ENCODE assay signal across 21 mouse cellular contexts in genomic region chr8:111613181-111613580, GRCm38 (mm10). TPM values are rescaled to one million over a fixed set of nuclear protein-coding genes. Genes with fewer than 3 reads are reported as not detected.
DNase-seq lines count a peak whose midpoint lies in the region; ATAC-seq and TF ChIP-seq lines count a peak whose summit lies in the region.
"Had no signal": no experiment of that assay in that cellular context is flagged by ENCODE, and none has a peak within 500 bp of the region (broad histone marks: within the 10 kb centered on the region; RNA-seq: fewer than 3 reads in every experiment).

No protein-coding gene starts in this region.

- H3K4me1 ChIP-seq in lung, postnatal 0 days (ENCODE audit: insufficient read depth, low read depth, low read length) = peaks cover 13% of the 10 kb centered on the region; the same call in 1 of the 2 replicates
- peaks cover 12% of the 10 kb centered on the region for H3K4me1 ChIP-seq in lung, adult 2 months (ENCODE audit: control insufficient read depth, insufficient read depth, low read length)
- H3K4me1 ChIP-seq in ES-E14 (ENCODE audit: control insufficient read depth in 2 of 2, insufficient read depth in 2 of 2, low read length in 2 of 2, poor library complexity in 1 of 2) = peaks cover 8 to 36% of the 10 kb centered on the region in 2 experiments; a peak in 3 of 4 replicates
- peaks cover 3% of the 10 kb centered on the region; the same call in 1 of the 2 replicates for H3K4me1 ChIP-seq in intestine, embryonic 16.5 days (ENCODE audit: control insufficient read depth, insufficient read depth, low read length)
- H3K4me1 ChIP-seq in cerebellum, adult 2 months (ENCODE audit: control insufficient read depth, insufficient read depth, low read length) = no peaks in the 10 kb centered on the region

- DNase-seq in lung, postnatal 0 days (ENCODE audit: low spot score) = peak; percentile 34
- no peak for DNase-seq in lung, adult 2 months
- DNase-seq in ES-E14 (ENCODE audit: low read depth, low spot score) = peak; percentile 75
- no peak for DNase-seq in layer of hippocampus, postnatal 36 days
- DNase-seq in urinary bladder, adult 2 months (ENCODE audit: low spot score) = no peak
- DNase-seq in cerebellum, adult 2 months = no peak
- DNase-seq: adrenal gland, postnatal 14 days; cerebellum, adult 8-10 months; gastrocnemius, postnatal 25 days; heart, postnatal 10 days; kidney, adult 11 months; lung, postnatal 10 days had no signal

- WGBS in lung, postnatal 0 days = 67% methylated on average over 5 of the region's 5 CpGs
- WGBS in lung, adult 2 months = 55% methylated on average over 5 of the region's 5 CpGs
- 62% methylated on average over 5 of the region's 5 CpGs for WGBS in intestine, embryonic 16.5 days
- 87% methylated on average over 5 of the region's 5 CpGs for WGBS in cerebellum, adult 2 months

- H3K9ac ChIP-seq in lung, postnatal 0 days (replicated peaks; ENCODE audit: low read depth) = no peak overlapping the region
- H3K9ac ChIP-seq in ES-E14 (ENCODE audit: insufficient read depth, low read depth, low read length, poor library complexity, severe bottlenecking) = no peak overlapping the region
- H3K9ac ChIP-seq in intestine, embryonic 16.5 days (ENCODE audit: low read depth, low read length) = no peak overlapping the region
- H3K9ac ChIP-seq: neural tube, embryonic 15.5 days had no signal

- no peak overlapping the region for H3K4me2 ChIP-seq in lung, postnatal 0 days (replicated peaks; ENCODE audit: low read depth, low read length)
- no peak overlapping the region for H3K4me2 ChIP-seq in intestine, embryonic 16.5 days (ENCODE audit: low read depth, low read length)
- H3K4me2 ChIP-seq: neural tube, embryonic 15.5 days had no signal

- peak; percentile 30; the same call in 1 of the 2 replicates for TF ChIP-seq EP300 in lung, postnatal 0 days (IDR thresholded peaks at IDR 0.05)

- no peak overlapping the region for H3K27ac ChIP-seq in lung, postnatal 0 days (ENCODE audit: low read length)
- H3K27ac ChIP-seq in ES-E14 (ENCODE audit: insufficient read depth, low read depth, low read length, poor library complexity, severe bottlenecking) = peak overlapping the region; percentile 24; the same call in 1 of the 2 replicates
- H3K27ac ChIP-seq in intestine, embryonic 16.5 days (ENCODE audit: low read length) = no peak overlapping the region
- no peak overlapping the region for H3K27ac ChIP-seq in cerebellum, adult 2 months (ENCODE audit: insufficient read depth, low read length)
- H3K27ac ChIP-seq: heart, embryonic 10.5 days; hindbrain, embryonic 10.5 days; midbrain, embryonic 10.5 days; neural tube, embryonic 15.5 days had no signal

- in situ Hi-C loops in ES-E14 (cut with MboI; ENCODE audit: low sequenced_read_pairs in 2 of 2, unreplicated experiment in 2 of 2) = no loop called here

- H3K27me3 ChIP-seq in lung, postnatal 0 days (replicated peaks; ENCODE audit: insufficient read depth, low read length) = no peaks in the 10 kb centered on the region
- H3K27me3 ChIP-seq in intestine, embryonic 16.5 days (replicated peaks; ENCODE audit: control insufficient read depth, insufficient read depth, low read length) = no peaks in the 10 kb centered on the region
- no peaks in the 10 kb centered on the region for H3K27me3 ChIP-seq in cerebellum, adult 2 months (ENCODE audit: control insufficient read depth, insufficient read depth, low read length)
- H3K27me3 ChIP-seq: neural tube, embryonic 15.5 days; Patski had no signal

- no peak overlapping the region for H3K4me3 ChIP-seq in lung, postnatal 0 days (ENCODE audit: low read depth, low read length)
- H3K4me3 ChIP-seq in lung, adult 2 months (replicated peaks; ENCODE audit: extremely low read depth, low read depth, low read length) = no peak overlapping the region
- H3K4me3 ChIP-seq in ES-E14 (ENCODE audit: insufficient read depth in 1 of 2, low read depth in 1 of 2, low read length in 2 of 2, poor library complexity in 1 of 2, severe bottlenecking in 1 of 2) = no peak overlapping the region
- H3K4me3 ChIP-seq in intestine, embryonic 16.5 days (ENCODE audit: low read length) = no peak overlapping the region
- H3K4me3 ChIP-seq in cerebellum, adult 2 months (replicated peaks; ENCODE audit: insufficient read depth, low read depth, low read length) = no peak overlapping the region
- H3K4me3 ChIP-seq: heart, embryonic 10.5 days; hindbrain, embryonic 10.5 days; midbrain, embryonic 10.5 days; neural tube, embryonic 15.5 days had no signal

- H3K36me3 ChIP-seq in lung, postnatal 0 days (ENCODE audit: insufficient read depth, low read length) = no peaks in the 10 kb centered on the region
- H3K36me3 ChIP-seq in ES-E14 (ENCODE audit: control insufficient read depth, insufficient read depth, low read length, poor library complexity, severe bottlenecking) = 0 out of 2 replicates have a peak, but pooled peaks cover 2% of the 10 kb centered on the region
- H3K36me3 ChIP-seq in intestine, embryonic 16.5 days (ENCODE audit: control insufficient read depth, insufficient read depth, low read length) = no peaks in the 10 kb centered on the region

- H3K9me3 ChIP-seq in lung, postnatal 0 days (ENCODE audit: low read length) = no peaks in the 10 kb centered on the region
- H3K9me3 ChIP-seq in ES-E14 (ENCODE audit: control insufficient read depth, insufficient read depth, low read depth, low read length) = no peaks in the 10 kb centered on the region
- no peaks in the 10 kb centered on the region for H3K9me3 ChIP-seq in intestine, embryonic 16.5 days (ENCODE audit: control insufficient read depth, low read length)
- H3K9me3 ChIP-seq: G1E; heart, embryonic 10.5 days; hindbrain, embryonic 10.5 days; midbrain, embryonic 10.5 days; neural tube, embryonic 15.5 days had no signal

- 0 out of 2 replicates have a peak, but pooled peaks have one; percentile 36 for ATAC-seq in lung, postnatal 0 days
- peak; percentile 53; the same call in 1 of the 2 replicates for ATAC-seq in intestine, embryonic 16.5 days
- ATAC-seq: forebrain, embryonic 14.5 days; hindbrain, embryonic 16.5 days; Patski had no signal

- no peak for TF ChIP-seq CTCF in lung, postnatal 0 days (IDR thresholded peaks at IDR 0.05)
- no peak for TF ChIP-seq CTCF in lung, adult 2 months (IDR thresholded peaks at IDR 0.05; ENCODE audit: insufficient read depth, low read length)
- no peak for TF ChIP-seq CTCF in cerebellum, adult 2 months (IDR thresholded peaks at IDR 0.05; ENCODE audit: borderline replicate concordance, insufficient read depth, low read depth, low read length)

- no peak for TF ChIP-seq POLR2A in lung, adult 2 months (IDR thresholded peaks at IDR 0.05; ENCODE audit: borderline replicate concordance, extremely low read depth, low read depth, low read length)
- TF ChIP-seq POLR2A in cerebellum, adult 2 months (IDR thresholded peaks at IDR 0.05; ENCODE audit: borderline replicate concordance, insufficient read depth, low read length) = no peak

TF ChIP-seq in ES-E14, 5 proteins besides CTCF, POLR2A, EP300 and RAD21:
- TF ChIP-seq ZNF384 (IDR thresholded peaks at IDR 0.05; ENCODE audit: low read depth, low read length) (no peak), CHD2 (IDR thresholded peaks at IDR 0.05; ENCODE audit: low read depth, low read length) (no peak; the same call in 1 of the 2 replicates), ZC3H11A (IDR thresholded peaks at IDR 0.05; ENCODE audit: borderline replicate concordance, low read depth, low read length) (no peak), MAFK (IDR thresholded peaks at IDR 0.05; ENCODE audit: insufficient read depth, low read depth, low read length) (no peak), HCFC1 (IDR thresholded peaks at IDR 0.05; ENCODE audit: borderline replicate concordance, insufficient read depth, low read length) (no peak)
TF ChIP-seq in ES-E14: peak in this region for 0.

RNA-seq across cellular contexts. Expression of gene Ldhd, which starts 17.0 kb away (rescaled TPM):
- polyA plus RNA-seq in lung, postnatal 0 days (2015; fragmentation: Nextera tagmentation; extraction: Ambion mirVana) = 1.6 and 1.7 TPM in 2 replicates
- 8.8 and 9.4 TPM in 2 replicates for polyA plus RNA-seq in lung, adult 2 months (2012; rRNA removed)
- total RNA-seq in ES-E14 (2012; rRNA removed) = 0.49 and 1.5 TPM in 2 replicates
- 2.7 and 3.5 TPM in 2 replicates for polyA plus RNA-seq in intestine, embryonic 16.5 days (2015; fragmentation: Nextera tagmentation; extraction: Ambion mirVana)
- 1 to 10 TPM; 6.8 TPM for total RNA-seq in layer of hippocampus, postnatal 36 days (2021)
- polyA plus RNA-seq in urinary bladder, adult 2 months (2012; rRNA removed) = 15.3 and 20.2 TPM in 2 replicates
- 22.9 and 24.4 TPM in 2 replicates for polyA plus RNA-seq in cerebellum, adult 2 months (2012; rRNA removed)
- polyA plus RNA-seq: G1E had no signal

RNA-seq across cellular contexts. Expression of gene Zfp1, which starts 30.0 kb away (rescaled TPM):
- 11.1 and 11.5 TPM in 2 replicates for polyA plus RNA-seq in lung, postnatal 0 days (2015; fragmentation: Nextera tagmentation; extraction: Ambion mirVana)
- 3.6 and 4.8 TPM in 2 replicates for polyA plus RNA-seq in lung, adult 2 months (2012; rRNA removed)
- total RNA-seq in ES-E14 (2012; rRNA removed) = 18.0 and 18.7 TPM in 2 replicates
- 12.6 and 16.0 TPM in 2 replicates for polyA plus RNA-seq in intestine, embryonic 16.5 days (2015; fragmentation: Nextera tagmentation; extraction: Ambion mirVana)
- total RNA-seq in layer of hippocampus, postnatal 36 days (2021) = 10 to 100 TPM; 19.7 to 21.8 TPM
- 14.5 and 15.6 TPM in 2 replicates for polyA plus RNA-seq in urinary bladder, adult 2 months (2012; rRNA removed)
- 23.7 and 26.0 TPM in 2 replicates for polyA plus RNA-seq in cerebellum, adult 2 months (2012; rRNA removed)

Comparison
In these comparisons a context has a peak if more than half of its experiments do, and no peak if none do; other contexts are left out.
1. DNase-seq: peak in lung, postnatal 0 days (single experiment) and ES-E14 (single experiment); none in lung, adult 2 months (single experiment), layer of hippocampus, postnatal 36 days (0 of 2), urinary bladder, adult 2 months (single experiment) and cerebellum, adult 2 months (0 of 2).